Mouse (Mus musculus): ENCODE data around the gene Pole2. TPM values are rescaled to one million over a fixed set of nuclear protein-coding genes. Genes with fewer than 3 reads are reported as not detected.
A peak's percentile ranks its signal among the peaks of the same experiment; 100 is the strongest.
"Not testable (repeated sequence)": the region's sequence is repeated elsewhere in the genome, so short reads cannot be mapped to it uniquely, and the experiment has no call there.

Pole2 gene
- polyA plus RNA-seq, 1 experiment from 2014 or later = 4.4 TPM

DNA sequence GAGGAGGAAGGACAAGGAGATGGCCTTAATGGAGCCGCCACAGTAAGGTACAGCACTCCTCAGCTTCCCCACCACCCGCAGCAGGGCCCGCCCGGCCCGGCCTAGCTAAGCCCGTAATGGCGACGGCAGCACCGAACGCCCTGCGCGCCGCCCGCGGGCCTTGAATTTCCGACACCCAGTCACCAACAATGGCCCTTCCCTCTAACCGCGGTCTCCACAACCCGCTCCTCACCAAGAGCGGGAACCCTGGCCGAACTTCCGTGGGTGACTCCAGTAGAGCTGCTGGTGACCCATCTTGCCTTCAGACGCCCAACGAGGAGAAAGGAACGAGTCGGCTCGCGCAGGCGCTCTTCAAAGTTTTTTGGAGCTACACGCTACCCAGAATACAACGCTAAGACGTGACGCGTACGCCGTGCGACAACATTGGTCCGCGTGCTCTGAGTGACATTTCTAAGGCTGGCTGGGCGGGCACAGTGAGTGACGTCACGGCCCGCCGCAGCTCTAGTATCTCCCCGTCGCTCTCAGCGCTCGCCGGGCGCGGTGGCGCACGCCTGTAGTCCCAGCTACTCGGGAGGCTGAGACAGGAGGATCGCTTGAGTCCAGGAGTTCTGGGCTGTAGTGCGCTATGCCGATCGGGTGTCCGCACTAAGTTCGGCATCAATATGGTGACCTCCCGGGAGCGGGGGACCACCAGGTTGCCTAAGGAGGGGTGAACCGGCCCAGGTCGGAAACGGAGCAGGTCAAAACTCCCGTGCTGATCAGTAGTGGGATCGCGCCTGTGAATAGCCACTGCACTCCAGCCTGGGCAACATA lies 69.0 kb downstream of the Pole2 start, which contains the start of gene Rps29:
Rps29 (minus strand) TSS at position 422 of the 813 bp plus-strand sequence.
- ATAC-seq = peak; percentile 99

DNA sequence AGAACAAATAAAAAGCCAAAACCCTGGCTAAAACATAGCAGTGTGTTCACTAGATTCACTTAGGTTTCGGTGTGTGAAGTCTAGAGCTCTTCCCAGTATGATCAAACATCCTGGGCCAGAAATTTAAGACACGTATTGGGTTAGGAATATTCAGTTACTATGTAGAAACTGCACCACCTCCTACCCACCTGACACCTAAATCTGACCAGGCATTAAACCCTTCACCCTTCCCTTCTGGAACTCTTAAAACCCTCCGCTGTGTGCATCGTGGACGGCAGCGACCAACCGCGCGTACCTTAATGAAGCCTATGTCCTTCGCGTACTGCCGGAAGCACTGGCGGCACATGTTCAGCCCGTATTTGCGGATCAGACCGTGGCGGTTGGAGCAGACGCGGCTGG lies 69.6 kb downstream of the Pole2 start:
- Histone ChIP-seq H3K4me2 (ENCODE audit: low read length) (peak overlapping the region; percentile 71), H3K9me3 (ENCODE audit: control insufficient read depth, low read length) (no peaks in the 10 kb centered on the region), H3K36me3 (ENCODE audit: control insufficient read depth, insufficient read depth, low read length) (peaks cover 14% of the 10 kb centered on the region), H3K27ac (ENCODE audit: low read depth, low read length) (peak overlapping the region; percentile 89), H3K27me3 (replicated peaks; ENCODE audit: control insufficient read depth, insufficient read depth, low read length) (no peaks in the 10 kb centered on the region), H3K4me3 (ENCODE audit: low read length) (peak overlapping the region; percentile 68), H3K9ac (ENCODE audit: low read depth, low read length) (peak overlapping the region; percentile 87), H3K4me1 (ENCODE audit: control insufficient read depth, insufficient read depth, low read depth, low read length) (peaks cover 7% of the 10 kb centered on the region)
- 1% methylated on average over 19 of the region's 19 CpGs for WGBS
- no peak; the same call in 1 of the 2 replicates for ATAC-seq

More for the DNA sequence above, 69.0 kb downstream of the Pole2 start, which contains the start of gene Rps29:
- not testable (repeated sequence) for H3K27me3 ChIP-seq (replicated peaks; ENCODE audit: control insufficient read depth, insufficient read depth, low read length); H3K4me1 ChIP-seq (ENCODE audit: control insufficient read depth, insufficient read depth, low read depth, low read length); H3K9me3 ChIP-seq (ENCODE audit: control insufficient read depth, low read length)
- peak within 1 kb of the TSS; percentile 71 for H3K4me2 ChIP-seq (ENCODE audit: low read length)
- peak within 1 kb of the TSS; percentile 89 for H3K27ac ChIP-seq (ENCODE audit: low read depth, low read length)
- H3K36me3 ChIP-seq (ENCODE audit: control insufficient read depth, insufficient read depth, low read length) = peaks cover 14% of the 10 kb centered on the region
- peak within 1 kb of the TSS; percentile 68 for H3K4me3 ChIP-seq (ENCODE audit: low read length)
- WGBS = 0% methylated on average over 55 of the region's 68 CpGs
- peak within 1 kb of the TSS; percentile 87 for H3K9ac ChIP-seq (ENCODE audit: low read depth, low read length)

DNA sequence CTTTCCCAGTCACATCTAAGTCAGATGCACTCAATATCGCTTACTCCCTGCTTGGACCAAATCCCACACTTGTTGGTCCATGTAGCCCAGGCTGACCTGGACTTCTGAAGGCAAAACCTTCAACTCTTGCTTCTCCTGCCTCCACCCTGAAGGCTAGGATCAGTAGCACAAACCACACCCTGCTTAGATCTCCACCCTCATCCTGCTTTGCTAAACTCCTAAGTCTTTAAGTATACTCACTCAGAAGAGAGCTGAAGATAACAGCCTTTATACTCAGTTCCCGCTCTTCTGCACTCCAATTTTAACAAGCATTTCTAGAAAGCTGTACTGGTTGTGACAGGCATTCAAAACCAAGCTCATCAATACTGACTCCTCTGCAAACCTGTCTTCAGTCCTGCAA lies 70.9 kb downstream of the Pole2 start:
- peaks cover 14% of the 10 kb centered on the region for H3K36me3 ChIP-seq (ENCODE audit: control insufficient read depth, insufficient read depth, low read length)
- H3K9me3 ChIP-seq (ENCODE audit: control insufficient read depth, low read length) = no peaks in the 10 kb centered on the region
- no peak overlapping the region for H3K4me3 ChIP-seq (ENCODE audit: low read length)
- WGBS = 96% methylated on average over 2 of the region's 2 CpGs
- no peak overlapping the region for H3K4me2 ChIP-seq (ENCODE audit: low read length)
- no peak for ATAC-seq
- no peak overlapping the region for H3K9ac ChIP-seq (ENCODE audit: low read depth, low read length)
- H3K27me3 ChIP-seq (replicated peaks; ENCODE audit: control insufficient read depth, insufficient read depth, low read length) = no peaks in the 10 kb centered on the region
- H3K27ac ChIP-seq (ENCODE audit: low read depth, low read length) = no peak overlapping the region
- peaks cover 7% of the 10 kb centered on the region for H3K4me1 ChIP-seq (ENCODE audit: control insufficient read depth, insufficient read depth, low read depth, low read length)

DNA sequence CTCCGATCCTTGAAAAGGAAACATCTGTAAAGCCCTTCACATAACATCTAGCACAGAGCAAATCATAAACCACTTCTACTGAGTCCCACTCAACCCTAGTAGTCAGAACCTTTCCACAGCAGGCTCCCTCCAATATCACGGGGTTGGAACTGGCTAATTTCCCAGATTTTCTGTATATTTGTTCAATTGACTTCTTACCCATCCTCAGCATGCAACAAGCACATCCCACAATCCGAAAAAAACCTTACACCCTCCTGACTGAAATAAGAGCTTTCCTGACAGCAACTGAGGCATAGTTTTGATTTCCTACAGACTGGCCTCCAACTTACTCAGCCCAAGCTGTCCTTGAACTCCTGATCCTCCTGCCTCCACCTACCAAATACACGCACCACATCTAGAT lies 71.6 kb downstream of the Pole2 start:
- H3K27ac ChIP-seq (ENCODE audit: low read depth, low read length) = no peak overlapping the region
- H3K4me2 ChIP-seq (ENCODE audit: low read length) = no peak overlapping the region
- ATAC-seq = no peak
- 78% methylated on average over 4 of the region's 4 CpGs for WGBS
- H3K27me3 ChIP-seq (replicated peaks; ENCODE audit: control insufficient read depth, insufficient read depth, low read length) = no peaks in the 10 kb centered on the region
- no peak overlapping the region for H3K9ac ChIP-seq (ENCODE audit: low read depth, low read length)
- no peaks in the 10 kb centered on the region for H3K9me3 ChIP-seq (ENCODE audit: control insufficient read depth, low read length)
- peaks cover 7% of the 10 kb centered on the region for H3K4me1 ChIP-seq (ENCODE audit: control insufficient read depth, insufficient read depth, low read depth, low read length)
- no peak overlapping the region for H3K4me3 ChIP-seq (ENCODE audit: low read length)
- peaks cover 14% of the 10 kb centered on the region for H3K36me3 ChIP-seq (ENCODE audit: control insufficient read depth, insufficient read depth, low read length)

DNA sequence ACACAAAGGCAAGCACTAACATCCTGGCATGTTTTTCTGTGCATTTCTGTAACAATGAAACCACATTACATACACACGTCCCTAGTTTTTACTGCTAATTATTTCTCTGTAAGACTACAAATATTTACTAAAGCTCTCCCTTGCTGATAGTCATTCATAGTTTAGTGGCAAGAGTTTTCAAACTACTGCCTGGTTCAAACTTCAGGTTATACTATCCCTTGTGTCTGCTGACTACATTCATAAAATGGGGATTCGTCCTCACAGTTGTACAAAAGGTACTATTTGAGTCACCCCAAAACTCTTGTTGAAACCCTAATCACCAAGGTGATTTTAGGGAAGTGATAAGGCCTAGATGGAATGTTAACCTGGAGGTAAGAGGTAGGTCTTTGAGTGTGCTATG lies 72.1 kb downstream of the Pole2 start:
- ATAC-seq = no peak
- H3K9ac ChIP-seq (ENCODE audit: low read depth, low read length) = no peak overlapping the region
- H3K27me3 ChIP-seq (replicated peaks; ENCODE audit: control insufficient read depth, insufficient read depth, low read length) = no peaks in the 10 kb centered on the region
- H3K4me2 ChIP-seq (ENCODE audit: low read length) = no peak overlapping the region
- 89% methylated on average over 2 of the region's 2 CpGs for WGBS
- H3K4me3 ChIP-seq (ENCODE audit: low read length) = no peak overlapping the region
- peaks cover 7% of the 10 kb centered on the region for H3K4me1 ChIP-seq (ENCODE audit: control insufficient read depth, insufficient read depth, low read depth, low read length)
- no peaks in the 10 kb centered on the region for H3K9me3 ChIP-seq (ENCODE audit: control insufficient read depth, low read length)
- H3K27ac ChIP-seq (ENCODE audit: low read depth, low read length) = no peak overlapping the region
- peaks cover 14% of the 10 kb centered on the region for H3K36me3 ChIP-seq (ENCODE audit: control insufficient read depth, insufficient read depth, low read length)

Small RNA genes within 50 kb of the gene (microRNA-seq; reads per million reads assigned to microRNA genes)
- gene Gm47287 (not detected), gene Gm47295 (not detected)

Other genes starting within 250 kb of the Pole2 start
- gene Rps29, start 69.0 kb downstream of the Pole2 start, polyA plus RNA-seq (2015; fragmentation: Nextera tagmentation; extraction: Ambion mirVana) = 877 and 882 TPM in 2 replicates
- gene Lrr1, start 59.4 kb downstream of the Pole2 start, polyA plus RNA-seq (2015; fragmentation: Nextera tagmentation; extraction: Ambion mirVana) = 4.7 and 5.6 TPM in 2 replicates
- 296 and 328 TPM in 2 replicates for gene Rpl36al, start 44.1 kb downstream of the Pole2 start, polyA plus RNA-seq (2015; fragmentation: Nextera tagmentation; extraction: Ambion mirVana)
- gene Mgat2, start 44.0 kb downstream of the Pole2 start, polyA plus RNA-seq (2015; fragmentation: Nextera tagmentation; extraction: Ambion mirVana) = 31.4 and 35.8 TPM in 2 replicates
- 13.6 and 15.3 TPM in 2 replicates for gene Gm49383, start 31.1 kb downstream of the Pole2 start, polyA plus RNA-seq (2015; fragmentation: Nextera tagmentation; extraction: Ambion mirVana)
- 6.8 and 7.1 TPM in 2 replicates for gene Dnaaf2, start 29.8 kb downstream of the Pole2 start, polyA plus RNA-seq (2015; fragmentation: Nextera tagmentation; extraction: Ambion mirVana)
- 10.8 and 11.6 TPM in 2 replicates for gene Gm49384, start 23.9 kb downstream of the Pole2 start, polyA plus RNA-seq (2015; fragmentation: Nextera tagmentation; extraction: Ambion mirVana)
- gene Klhdc1, start 13.0 kb upstream of the Pole2 start, polyA plus RNA-seq (2015; fragmentation: Nextera tagmentation; extraction: Ambion mirVana) = 13.0 and 17.2 TPM in 2 replicates
- gene Klhdc2, start 68.5 kb upstream of the Pole2 start, polyA plus RNA-seq (2015; fragmentation: Nextera tagmentation; extraction: Ambion mirVana) = 246 and 255 TPM in 2 replicates
- 82.4 and 85.0 TPM in 2 replicates for gene Nemf, start 129.0 kb upstream of the Pole2 start, polyA plus RNA-seq (2015; fragmentation: Nextera tagmentation; extraction: Ambion mirVana)
- 20.7 and 21.8 TPM in 2 replicates for gene Arf6, start 144.0 kb upstream of the Pole2 start, polyA plus RNA-seq (2015; fragmentation: Nextera tagmentation; extraction: Ambion mirVana)
- 0.56 and 0.66 TPM in 2 replicates for gene Gm9887, start 144.3 kb upstream of the Pole2 start, polyA plus RNA-seq (2015; fragmentation: Nextera tagmentation; extraction: Ambion mirVana)